Mouse (Mus musculus): ENCODE data around the gene Vax1.

Gene Vax1

DNA sequence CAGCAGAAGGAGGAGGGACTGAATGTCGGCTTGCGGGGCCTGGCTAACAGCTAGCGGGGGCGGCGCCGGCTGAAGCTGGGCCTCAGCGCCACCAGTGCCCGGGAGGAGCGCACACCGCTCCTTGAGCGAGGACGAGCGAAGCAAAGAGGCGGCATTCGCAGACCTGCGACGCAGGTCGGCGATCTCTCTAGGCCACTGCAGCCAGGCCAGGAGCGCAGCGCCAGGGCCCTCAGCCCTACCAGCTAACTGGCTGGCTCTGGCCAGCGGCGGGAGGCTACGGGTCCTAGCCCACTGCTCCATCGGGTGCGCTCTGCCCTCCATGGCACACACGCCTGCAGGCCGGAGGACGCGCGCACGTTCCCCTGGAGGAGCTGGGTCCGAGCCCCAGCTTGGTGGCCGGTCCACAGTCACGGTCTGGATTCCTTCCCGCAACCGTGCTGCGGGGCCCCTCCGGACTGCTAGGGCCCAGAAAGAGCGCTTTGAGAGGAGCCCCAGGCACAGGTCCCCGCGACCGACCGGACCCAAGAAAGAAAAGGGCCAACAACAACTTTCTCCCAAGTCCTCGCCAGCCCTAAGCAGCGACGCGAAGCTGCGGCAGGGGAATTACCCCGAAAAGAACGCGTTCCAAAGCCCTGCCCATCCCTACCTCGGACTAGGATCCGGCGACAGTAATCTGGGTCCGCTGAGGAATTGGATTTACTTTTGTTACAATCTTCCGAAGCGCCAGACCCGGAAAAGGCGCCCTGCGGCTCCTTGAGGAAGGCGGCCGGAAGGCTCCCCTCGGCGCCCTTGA, 517 bp downstream of the Vax1 start:
- DNase-seq (ENCODE audit: low read depth in 1 of 2, low spot score in 2 of 2) = no peak

DNA sequence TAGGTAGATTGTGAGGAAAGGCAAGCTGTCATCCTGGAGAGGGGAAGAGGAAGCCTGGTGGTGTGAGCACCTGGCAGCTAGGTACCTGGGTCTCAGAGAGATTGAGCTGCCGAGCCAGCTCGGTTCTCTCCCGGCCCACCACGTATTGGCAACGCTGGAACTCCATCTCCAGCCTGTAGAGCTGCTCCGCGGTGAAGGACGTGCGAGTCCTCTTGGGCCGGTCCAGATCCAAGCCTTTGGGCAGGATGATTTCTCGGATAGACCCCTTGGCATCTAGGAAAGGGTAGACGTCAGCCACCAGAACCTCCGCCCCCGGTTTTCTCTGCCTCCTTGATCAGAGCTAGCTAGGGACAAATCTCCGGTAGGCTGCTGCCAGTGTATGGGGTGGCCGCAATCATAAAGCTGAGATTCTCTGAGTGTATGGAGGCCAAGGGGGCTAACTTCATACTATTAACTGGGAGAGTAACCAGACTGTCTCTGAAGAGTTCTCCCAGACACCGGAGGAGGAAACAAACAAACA, 1.4 kb downstream of the Vax1 start:
- DNase-seq (ENCODE audit: low read depth in 1 of 2, low spot score in 2 of 2) = no peak

DNA sequence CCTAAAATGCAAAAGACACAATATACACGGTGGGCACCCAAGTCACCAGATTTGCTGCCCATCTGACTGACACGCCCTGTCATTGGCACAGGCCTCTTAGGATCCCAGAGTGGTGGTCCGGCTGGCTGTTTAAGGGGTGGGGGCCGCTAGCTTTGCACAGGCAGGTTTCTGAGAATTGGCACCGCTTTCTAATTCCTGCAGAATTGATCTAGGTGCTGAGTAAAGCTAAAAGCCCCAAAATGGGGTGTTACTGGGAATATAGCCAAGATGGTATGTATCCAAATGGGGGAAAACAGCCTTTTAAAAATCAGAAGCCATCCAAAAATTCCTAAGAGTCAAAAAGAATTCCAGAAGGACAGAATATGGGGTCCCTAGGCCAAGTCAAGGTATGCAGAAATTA, 2.0 kb downstream of the Vax1 start:
- DNase-seq (ENCODE audit: low read depth in 1 of 2, low spot score in 2 of 2) = no peak

GRCm38 (mm10) chr19:59166879-59167278, 3.0 kb downstream of the Vax1 start:
- DNase-seq (ENCODE audit: low read depth in 1 of 2, low spot score in 2 of 2) = no peak

DNA sequence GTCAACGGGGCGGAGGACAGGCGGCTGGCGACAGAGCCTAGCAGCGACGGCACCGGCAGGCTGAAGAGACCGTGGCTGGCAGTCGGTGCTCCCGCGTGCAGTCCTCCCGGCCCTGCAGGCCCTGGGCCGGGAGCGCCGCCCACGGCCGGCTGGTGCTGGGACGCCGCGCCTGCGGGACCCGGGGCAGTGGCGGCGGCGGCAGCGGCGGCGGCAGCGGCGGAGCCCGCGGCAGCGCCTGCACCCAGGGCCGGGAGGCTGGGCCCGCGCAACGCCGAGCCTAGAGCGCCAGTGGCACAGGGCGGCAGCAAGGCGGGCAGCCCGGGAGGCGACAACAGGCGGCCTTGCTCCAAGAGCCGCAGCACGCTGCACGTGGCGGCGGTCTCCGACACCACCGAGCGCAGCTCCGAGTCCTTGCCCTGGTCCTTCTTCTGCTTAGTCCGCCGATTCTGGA, 3.5 kb downstream of the Vax1 start:
- no peak for DNase-seq (ENCODE audit: low read depth in 1 of 2, low spot score in 2 of 2)

DNA sequence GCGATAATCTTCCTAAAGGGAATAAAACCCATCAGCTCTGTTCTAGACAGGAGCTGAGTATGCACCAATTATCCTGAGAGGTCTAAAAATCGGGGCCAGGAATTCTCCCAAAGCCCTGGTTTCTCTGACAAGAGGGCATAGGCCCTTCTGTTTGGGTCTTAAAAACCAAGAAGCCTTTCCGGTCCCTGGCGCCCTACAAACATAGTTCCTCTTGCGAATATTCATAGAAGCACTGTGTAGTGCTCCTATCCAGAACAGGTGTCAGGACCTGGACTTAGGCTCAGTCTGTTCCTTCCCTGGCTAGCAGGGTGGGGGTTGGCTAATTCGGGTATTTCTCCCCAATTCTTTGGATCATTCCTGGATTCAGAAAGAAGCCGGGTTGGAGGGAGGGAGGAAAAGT, 4.3 kb downstream of the Vax1 start:
- DNase-seq (ENCODE audit: low read depth in 1 of 2, low spot score in 2 of 2) = no peak

GRCm38 (mm10) chr19:59164896-59165560, 4.8 kb downstream of the Vax1 start:
- no peak for DNase-seq (ENCODE audit: low read depth in 1 of 2, low spot score in 2 of 2)

- no peak for DNase-seq (ENCODE audit: low read depth in 1 of 2, low spot score in 2 of 2)
Observed at GRCm38 (mm10) chr19:59164111-59164510, 5.7 kb downstream of the Vax1 start.

DNA sequence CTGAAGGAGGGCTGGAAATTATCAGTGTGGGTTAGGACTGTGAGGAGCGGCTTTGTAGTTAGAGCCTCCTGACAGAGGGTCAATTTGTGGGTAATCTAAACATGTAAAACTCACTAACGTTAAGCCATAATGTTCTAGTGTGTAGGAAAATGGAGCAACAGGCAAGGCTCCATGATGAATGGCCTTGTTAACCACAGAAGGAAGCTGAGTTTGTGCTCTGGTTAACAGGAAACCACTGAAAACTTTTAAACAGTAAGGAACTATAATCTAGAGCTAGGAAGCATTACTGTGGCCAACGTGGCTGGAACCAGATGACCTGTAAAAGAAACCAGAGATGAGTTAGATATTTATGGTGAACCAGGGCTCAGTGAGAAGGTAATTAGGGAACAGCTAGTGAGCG, 13.2 kb downstream of the Vax1 start:
- no peak for DNase-seq (ENCODE audit: low read depth in 1 of 2, low spot score in 2 of 2)

- DNase-seq (ENCODE audit: low read depth in 1 of 2, low spot score in 2 of 2) = no peak
Observed at GRCm38 (mm10) chr19:59154171-59154570, 15.7 kb downstream of the Vax1 start.

GRCm38 (mm10) chr19:59145492-59146140, 24.2 kb downstream of the Vax1 start:
- DNase-seq (ENCODE audit: low read depth in 1 of 2, low spot score in 2 of 2) = no peak

- DNase-seq (ENCODE audit: low read depth in 1 of 2, low spot score in 2 of 2) = no peak
Observed at GRCm38 (mm10) chr19:59145064-59145463, 24.8 kb downstream of the Vax1 start.

DNA sequence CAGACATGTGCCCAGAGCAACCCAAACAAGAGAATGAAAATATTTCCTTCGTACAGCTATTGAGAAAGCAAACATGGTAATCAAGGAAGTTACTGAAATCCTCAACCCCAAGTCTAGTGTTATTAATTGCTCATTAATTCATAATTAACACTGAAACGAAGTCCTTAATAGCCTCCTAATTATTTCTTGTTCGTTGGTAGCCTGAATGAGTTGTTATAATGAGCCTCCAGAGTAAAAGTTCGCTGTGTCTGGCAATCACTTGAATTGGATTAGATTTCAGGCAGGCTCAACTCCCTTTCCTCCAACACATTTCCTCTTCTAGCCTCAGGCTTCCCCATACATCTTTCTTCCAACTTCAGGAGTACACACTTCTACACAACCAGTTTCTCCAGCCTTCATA, 27.6 kb downstream of the Vax1 start:
- no peak for DNase-seq (ENCODE audit: low read depth in 1 of 2, low spot score in 2 of 2)

- no peak for DNase-seq (ENCODE audit: low read depth in 1 of 2, low spot score in 2 of 2)
Observed at GRCm38 (mm10) chr19:59135387-59135786, 34.5 kb downstream of the Vax1 start.

- DNase-seq (ENCODE audit: low read depth in 1 of 2, low spot score in 2 of 2) = no peak
Observed at GRCm38 (mm10) chr19:59134916-59135315, 34.9 kb downstream of the Vax1 start.

DNA sequence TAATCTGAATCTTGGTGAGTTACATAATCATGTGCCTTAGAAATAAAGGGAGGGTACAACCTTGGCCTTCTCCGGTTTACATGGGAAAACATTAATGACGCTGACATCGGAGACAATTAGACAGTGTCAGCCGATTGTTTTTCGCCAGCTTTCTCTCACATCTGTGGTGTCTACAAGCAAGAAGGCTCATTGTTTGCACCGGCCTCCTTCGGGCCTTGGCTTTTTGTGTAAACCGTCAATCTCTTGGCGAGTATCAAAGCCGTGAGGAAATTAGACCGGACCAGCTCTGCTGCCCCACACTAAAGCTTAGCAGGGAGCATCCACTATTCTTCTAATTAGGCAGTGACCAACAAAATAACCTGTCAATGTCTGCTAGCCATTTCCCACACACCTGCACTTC, 36.7 kb downstream of the Vax1 start:
- DNase-seq (ENCODE audit: low read depth in 1 of 2, low spot score in 2 of 2) = no peak

- DNase-seq (ENCODE audit: low read depth in 1 of 2, low spot score in 2 of 2) = no peak
Observed at GRCm38 (mm10) chr19:59129671-59130070, 40.2 kb downstream of the Vax1 start.

GRCm38 (mm10) chr19:59128531-59129204, 41.2 kb downstream of the Vax1 start:
- no peak for DNase-seq (ENCODE audit: low read depth in 1 of 2, low spot score in 2 of 2)

- no peak for DNase-seq (ENCODE audit: low read depth in 1 of 2, low spot score in 2 of 2)
Observed at GRCm38 (mm10) chr19:59127424-59127823, 42.4 kb downstream of the Vax1 start.
